Mouse (Mus musculus): ENCODE data around the gene AA467197.
A peak's percentile ranks its signal among the peaks of the same experiment; 100 is the strongest.

AA467197 gene

DNA sequence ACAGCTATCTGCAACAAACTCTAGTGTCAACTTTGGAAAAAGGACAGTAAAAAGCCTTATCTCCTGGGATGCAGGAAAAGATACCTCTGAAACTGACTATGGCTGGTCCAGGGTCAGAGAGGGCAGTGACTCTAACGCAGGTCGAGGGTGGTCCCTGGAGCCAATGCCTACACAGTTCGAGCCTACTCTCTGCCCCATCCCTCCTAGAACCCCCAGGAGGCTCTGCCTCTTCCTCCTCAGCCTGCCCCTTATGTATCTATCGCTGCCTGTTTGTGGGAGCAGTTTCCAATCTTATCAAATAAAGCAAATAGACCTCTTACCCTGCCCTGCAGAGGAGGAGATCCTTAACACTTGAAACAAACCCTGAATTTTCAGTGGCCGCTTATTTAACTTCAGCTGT, 1.9 kb downstream of the AA467197 start:
- DNase-seq, result no peak

DNA sequence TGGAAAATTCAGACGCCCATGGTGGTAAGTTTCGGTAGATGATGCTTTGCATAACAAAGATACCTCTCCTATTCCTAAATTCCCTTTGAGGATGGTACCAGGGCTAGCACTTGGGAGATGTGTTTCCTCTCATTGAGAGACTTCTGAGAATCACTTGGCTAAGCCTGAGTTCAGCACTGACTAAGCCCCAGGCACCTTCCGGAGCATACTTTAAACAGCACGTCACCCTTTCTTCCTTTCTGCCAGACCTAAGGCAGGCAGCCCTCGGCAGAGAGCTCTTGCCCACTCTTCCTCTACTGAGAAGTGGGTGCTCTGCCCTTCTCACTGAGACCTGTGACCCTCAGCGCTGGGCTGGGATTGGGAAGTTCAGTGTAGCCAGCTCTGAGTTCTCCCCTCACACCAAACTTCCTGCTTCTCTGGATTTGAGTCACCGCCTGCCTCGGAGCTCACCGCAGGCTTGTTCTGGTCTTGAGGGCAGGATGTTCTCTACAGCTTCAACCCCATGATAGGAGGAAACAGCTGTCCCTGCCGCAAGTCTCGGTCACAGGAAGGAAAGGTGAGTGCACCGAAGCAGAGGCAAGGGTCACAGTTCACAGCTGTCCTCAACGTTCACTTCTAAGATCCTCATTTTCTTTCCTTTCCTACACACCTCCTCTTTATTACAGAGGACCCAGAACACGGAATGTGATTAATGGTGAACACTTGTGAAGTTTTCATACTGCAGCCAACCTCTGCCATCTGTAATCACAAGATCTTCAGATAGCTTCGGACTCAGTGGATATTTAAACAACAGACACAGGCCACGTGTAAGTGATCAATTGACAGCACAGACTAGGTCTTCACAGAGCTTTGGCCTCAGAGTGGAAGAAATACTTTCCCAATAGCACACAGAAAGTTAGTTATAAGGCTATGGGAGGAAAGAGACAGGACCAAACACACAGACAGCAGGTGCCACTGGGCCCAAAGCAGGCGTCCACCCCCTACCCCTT, 15.6 kb downstream of the AA467197 start:
- DNase-seq, result peak; percentile 11 to 17

DNA sequence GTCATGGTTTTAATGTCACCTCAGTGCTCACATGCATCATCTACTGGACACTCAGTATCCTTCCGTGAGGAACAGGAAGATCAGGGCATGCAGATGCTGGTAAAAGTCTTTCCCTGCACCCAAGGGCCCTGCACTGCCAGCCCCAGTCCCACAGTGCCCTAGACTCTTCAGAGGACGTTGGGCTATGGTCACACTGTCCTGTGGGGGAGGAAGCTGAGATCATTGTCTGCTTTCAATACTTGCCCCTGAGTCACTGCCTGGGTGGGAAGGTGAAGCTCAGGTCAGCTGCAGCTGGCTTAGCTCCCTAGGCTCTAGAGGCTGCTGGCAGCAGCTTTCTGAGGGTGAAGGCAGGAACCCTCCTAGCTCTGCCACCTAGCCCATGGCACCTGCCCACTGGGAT, 19.3 kb downstream of the AA467197 start:
- DNase-seq, result no peak

DNA sequence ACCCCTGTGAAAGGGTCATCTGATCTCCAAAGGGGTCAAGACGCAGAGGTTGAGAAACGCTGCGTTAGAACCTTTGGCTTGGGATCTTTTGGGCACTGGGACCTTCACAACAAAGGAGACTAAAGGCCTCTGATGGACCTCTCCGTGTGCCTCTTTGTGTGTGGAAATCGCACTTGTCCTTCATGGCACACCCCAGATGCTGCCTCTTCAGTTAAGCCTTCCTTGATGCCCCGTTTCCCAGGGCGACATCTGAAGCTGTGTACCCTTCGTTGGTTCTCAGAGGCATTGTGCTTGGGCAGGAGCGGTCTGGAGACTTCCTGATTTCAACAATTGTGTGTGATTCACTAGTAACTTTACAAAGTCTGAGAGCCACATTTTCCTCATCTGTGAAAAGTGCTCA, 20.0 kb downstream of the AA467197 start:
- DNase-seq, result no peak

DNA sequence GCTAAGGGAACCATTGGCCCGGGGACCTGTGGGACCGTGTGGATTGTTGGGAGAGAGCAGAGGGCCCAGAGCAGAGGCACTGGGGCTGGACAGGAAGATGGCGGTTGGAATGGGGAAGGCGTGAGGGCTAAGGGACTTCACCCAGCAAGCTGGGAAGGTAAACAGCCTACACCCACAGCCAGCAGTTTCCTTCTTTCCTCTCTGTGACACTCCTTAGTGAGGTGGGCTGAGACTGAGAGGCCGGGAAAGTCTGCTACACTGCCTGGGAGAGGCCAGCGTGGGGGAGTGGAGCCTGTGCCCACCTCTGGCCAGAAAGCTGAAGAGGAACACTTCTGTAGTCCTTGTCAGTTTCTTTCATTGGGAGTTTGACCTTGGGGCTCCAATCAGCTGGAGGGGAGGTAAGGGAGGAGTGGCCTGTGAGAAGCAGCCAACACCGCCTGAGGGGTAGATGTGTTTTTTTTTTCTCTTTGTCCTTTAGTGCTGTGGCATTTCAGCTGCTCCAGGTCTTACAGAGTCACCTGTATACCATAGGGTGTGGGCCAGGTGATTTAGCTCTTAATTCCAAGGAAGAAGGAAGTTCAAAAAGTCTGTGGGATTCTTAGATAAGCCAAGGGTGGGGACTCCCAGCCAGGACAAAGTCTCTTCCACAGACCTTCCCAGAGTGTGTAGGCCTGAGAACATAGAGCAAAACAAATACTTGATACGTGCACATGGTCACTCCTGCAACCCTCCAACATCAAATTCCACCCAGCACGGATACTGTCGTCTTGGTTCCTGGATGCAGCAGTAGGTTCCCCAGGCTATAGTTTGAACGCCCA, 21.1 kb downstream of the AA467197 start:
- no peak for DNase-seq

DNA sequence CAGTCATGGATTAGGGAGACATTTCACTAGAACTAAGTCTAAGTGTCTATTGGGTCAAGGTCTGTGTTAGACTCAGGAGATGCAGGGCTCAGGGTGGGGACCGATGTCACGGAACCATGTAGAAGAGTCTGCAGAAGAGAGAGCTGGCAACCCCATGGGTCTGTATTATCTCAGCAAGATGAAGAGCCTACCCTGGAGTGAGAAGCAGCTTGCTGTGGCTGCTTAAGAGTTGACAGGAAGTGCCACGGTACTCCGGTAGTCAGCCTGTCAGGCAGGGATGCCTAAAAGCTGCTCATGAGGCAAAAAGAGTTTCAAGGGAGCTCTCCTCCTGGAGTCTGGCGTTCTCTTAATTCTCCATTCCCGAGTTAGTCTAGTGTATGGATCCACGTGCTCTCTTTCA, 23.0 kb downstream of the AA467197 start:
- DNase-seq, result no peak

DNA sequence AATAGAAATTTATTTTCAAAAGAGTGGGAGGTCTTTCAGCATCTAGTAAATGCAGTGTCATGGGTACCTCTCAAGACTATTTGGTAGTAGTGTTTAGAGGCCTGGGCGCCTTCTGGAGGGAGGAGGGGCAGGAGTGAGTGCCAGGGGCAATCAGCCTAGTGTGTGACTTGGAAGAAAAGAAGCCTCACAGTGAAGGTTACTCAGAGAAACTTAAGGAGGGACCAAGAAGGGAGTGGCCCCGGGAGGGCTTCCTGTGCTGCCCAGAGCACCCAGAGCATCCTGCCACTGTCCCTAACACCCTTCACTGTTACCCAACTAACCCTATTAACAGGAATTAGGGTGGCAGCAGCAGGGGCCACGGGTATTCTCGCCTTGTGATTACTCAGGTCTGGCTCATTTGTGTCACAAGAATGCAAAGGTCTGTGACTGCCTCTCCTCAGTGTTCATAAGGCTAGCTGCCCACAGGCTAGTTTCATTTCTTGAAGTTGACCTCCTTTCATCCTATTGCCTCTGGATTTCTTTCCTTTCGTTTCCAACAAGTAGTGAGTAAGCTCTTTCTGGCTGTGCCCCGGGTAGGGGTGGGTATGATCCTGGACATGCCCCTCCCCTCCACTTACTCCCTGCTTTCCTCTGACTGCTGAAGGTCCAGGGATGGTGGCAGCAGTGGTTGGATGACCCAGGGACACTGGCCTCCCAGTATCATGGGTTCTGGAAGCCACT, 28.6 kb downstream of the AA467197 start:
- no peak for DNase-seq

DNA sequence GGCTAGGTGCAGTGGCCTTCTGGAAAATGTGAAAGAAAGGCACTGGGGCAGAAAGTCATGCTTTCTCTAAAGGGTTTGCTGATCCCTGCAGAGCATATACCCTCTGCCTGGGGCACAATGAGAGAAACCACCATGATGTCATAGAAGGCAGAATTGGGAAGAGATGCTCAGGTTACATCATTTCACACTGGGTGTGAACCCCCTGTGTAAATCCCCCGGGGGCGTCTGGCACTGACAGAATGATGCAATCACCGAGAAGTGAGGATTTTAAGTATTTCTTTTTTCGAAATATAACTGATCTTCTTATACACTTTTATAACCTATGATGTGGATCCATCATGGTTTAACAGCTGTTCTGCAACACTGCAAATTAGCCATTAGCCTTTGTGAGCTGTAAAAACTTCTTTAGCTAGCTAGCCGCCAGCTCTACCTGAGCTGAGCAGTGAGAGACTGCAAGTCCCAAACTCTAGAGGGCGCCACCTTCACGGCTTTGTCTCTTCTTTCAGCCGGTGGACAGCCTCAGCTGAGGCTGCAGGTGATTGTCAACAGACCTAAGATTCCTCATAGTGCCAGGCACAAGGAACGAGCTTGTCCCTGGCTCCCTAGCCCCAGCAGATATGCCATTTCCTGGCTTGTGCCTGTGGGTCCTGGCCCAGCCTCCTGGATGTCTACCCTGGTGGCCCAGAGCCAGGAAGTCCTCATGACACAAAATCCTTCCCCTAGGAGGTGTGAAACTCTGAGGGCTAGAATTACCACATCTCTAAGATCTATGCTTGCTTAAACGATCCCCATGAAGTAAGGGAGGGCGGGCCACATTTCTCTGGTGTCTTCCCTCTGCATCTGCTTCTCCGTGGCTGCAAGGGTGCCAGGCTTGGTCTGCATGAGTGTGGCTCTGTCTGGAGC, 29.4 kb downstream of the AA467197 start:
- peak in 1 of 2 experiments; percentile 45 for DNase-seq

DNA sequence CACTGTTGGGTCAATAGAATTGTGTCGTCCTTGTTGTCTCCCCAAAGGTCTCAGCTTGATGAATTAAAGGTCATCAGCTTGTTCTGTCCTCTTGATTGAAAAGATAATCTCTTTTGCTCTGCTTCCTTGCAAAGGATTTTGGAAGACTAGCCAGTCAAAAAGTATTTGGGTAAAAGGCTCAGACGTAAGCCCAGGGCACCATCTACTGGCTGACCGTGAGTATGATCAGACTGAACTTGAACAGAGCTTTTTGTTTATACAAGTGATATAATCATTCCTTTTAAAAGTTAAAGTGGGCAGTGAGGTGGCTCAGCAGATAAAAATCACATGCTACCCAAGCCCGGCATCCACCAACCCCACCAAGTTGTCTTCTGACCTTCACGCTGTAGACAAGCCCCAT, 31.1 kb downstream of the AA467197 start:
- peak in 1 of 2 experiments; percentile 35 for DNase-seq

DNA sequence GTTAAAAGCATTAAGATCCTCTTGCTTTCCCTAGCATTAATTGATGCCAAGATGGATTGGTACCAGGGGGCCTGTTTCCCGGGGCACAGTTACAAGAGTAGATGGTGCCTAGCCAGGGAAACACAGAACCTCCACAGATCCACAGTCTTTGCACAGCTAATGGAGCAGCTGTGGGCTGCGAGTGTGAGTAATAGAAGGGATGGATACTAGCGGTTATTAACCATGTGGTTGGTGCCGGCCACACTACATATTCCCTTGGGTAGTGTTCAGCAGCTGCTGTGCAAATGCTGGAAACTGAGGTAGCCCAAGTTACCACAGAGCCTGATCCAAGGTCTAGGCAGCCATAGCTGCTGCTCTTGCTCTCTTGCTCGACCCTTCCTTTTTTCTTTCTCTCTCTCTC, 34.9 kb downstream of the AA467197 start:
- no peak for DNase-seq

DNA sequence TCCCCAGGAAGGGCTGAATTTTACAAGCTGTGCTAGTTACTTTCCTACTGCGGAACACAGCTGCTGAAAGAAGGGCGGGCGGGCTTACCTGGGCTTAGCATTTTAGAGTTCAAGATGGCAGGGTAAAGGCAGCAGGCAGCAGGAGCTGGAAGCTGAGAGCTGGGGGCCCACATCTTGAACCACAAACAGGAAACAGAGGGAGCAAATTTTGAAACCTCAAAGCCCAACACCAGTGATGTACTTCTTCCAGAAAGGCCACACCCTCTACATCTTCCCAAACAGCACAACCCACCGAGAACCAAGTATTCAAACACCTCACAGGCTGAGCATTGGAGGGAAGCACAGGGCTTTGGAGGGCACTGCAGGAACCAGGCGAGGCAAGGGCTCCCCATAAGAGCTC, 36.1 kb downstream of the AA467197 start:
- no peak for DNase-seq

DNA sequence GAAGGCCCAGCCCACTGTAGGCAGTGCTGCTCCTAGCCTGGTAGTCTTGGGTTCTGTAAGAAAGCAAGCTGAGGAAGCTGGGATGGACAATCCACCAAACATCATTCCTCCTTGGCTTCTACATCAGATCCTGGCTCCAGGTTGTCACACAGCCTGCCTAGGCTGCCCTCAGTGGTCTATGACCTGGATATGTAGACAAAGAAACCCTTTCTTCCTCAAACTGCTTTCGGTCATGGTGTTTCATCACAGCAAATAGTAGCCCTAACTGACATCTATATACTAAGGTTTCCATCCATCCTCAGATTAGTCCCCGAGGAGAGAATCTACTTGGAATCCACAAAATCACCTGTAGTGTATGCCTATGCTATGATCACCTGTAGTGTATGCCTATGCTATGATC, 38.3 kb downstream of the AA467197 start:
- DNase-seq, result no peak

DNA sequence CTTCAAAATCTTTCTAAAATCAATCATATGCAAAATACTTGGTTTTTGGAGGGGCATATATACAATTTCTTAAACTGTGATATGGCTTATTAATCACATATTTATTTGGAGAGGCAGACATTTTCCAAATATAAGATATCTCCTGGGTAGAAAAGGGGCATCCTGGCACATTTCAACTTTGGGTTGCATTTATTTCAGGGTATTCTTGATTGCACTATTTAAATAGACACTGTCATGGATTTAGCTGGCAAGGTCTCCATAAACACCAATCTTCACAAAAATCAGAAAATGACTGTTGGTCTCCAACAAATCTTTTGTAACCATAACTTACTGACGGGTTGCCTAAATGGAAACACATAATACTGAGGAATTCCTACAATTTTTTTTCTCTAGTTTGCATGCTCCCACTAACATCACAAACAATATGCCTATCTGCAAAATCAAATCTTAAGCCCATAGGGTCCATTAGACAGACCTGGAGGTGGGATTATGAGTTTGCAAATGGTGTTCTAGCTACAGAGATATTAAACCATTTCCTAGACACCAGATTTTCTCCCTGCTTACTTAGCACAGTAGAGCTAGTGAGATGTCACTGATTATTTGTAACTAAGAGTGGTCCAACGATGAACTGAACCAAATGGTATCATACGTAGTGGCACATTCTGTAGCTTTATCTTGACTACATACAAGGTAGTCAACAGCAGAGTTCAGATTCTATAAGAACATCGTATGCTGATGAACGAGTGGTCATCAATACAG, 44.8 kb downstream of the AA467197 start:
- no peak for DNase-seq

DNA sequence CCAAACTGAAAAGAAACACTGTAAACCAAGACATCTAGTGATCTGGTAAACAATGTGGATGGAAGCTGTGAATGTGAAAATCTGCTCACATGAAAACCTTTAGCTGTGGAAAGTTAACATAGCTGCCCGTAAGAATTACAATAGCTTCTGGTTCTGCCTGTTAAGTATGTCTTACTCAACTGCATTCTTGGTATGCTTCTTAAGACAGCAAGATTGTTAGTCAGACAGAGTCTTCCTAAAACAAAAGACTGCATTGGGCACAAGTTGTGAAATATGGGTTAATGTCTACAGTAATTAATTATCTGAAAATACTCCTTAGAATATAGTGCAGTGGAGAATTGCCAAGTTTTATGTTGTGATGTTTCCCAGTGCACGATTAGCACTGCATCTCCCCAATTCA, 45.7 kb downstream of the AA467197 start:
- no peak for DNase-seq

DNA sequence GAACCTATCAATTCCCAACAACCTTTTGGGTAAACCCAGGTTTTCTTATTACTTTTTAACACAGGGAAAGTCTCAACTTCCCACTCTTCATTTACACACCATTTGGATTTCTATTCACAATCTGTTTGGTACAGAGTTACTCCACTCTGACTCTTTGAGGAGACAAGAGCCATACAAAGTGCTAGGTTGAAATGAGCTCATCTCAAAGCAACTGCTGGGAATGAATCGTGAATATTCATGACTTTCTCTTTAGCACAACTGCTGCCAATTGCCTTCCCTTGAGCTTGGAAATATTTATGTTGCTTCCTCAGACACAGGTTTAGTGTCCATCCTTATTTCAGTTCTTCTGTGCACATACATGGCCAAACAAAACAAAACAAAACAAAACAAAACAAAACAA, 46.9 kb downstream of the AA467197 start:
- DNase-seq, result no peak

DNA sequence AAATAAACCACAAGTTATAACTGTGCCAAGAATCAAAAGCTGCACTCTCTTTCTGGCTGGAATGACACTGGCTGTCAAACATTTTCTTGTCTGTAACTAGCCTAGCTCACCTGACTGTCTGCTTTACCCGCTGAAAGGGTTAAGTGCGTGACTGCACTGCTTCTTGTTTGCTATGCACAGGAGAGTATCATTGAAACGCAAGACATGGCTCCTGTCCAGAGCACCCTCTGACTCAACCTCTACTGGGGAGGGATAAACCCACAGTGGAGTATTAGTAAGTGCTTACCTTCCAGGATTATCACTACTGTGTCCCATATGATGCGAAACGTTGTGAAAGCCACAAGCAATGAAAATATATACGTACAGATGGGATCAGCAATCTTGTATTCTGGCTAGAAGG, 49.9 kb downstream of the AA467197 start:
- DNase-seq, result no peak
